Mouse (Mus musculus) embryonic facial prominence, embryonic 12.5 days (tissue): ENCODE data around the gene Rnf220. TPM values are rescaled to one million over a fixed set of nuclear protein-coding genes. Genes with fewer than 3 reads are reported as not detected.

Source experiments
- ATAC-seq: fragments of 200-750 bp; cut with Nextera tagmentation; 2 replicates; pipeline ENCODE4 v1.8.0; 2017; ENCODE audit not compliant: insufficient number of reproducible peaks, insufficient read depth, low FRiP score, low TSS enrichment
- H3K27ac ChIP-seq: fragments of 300-500 bp; sonication (generic); 2 replicates; pipeline ENCODE4 v1.5.1; 2016; ENCODE audit warnings: mild to moderate bottlenecking
- H3K27me3 ChIP-seq: fragments of 300-500 bp; sonication (generic); 2 replicates; pipeline ENCODE4 v1.6.1; 2016; ENCODE audit warnings: mild to moderate bottlenecking, moderate library complexity
- H3K36me3 ChIP-seq: fragments of 300-500 bp; sonication (generic); 2 replicates; pipeline ENCODE4 v1.6.1; 2016; ENCODE audit warnings: mild to moderate bottlenecking
- H3K4me1 ChIP-seq: fragments of 300-500 bp; sonication (generic); 2 replicates; pipeline ENCODE4 v1.6.1; 2016
- H3K4me2 ChIP-seq: fragments of 300-500 bp; sonication (generic); replicated peaks from 2 replicates; pipeline ENCODE4 v1.6.1; 2016; ENCODE audit warnings: mild to moderate bottlenecking, moderate library complexity
- H3K4me3 ChIP-seq: fragments of 300-500 bp; sonication (generic); 2 replicates; pipeline ENCODE4 v1.5.1; 2016; ENCODE audit warnings: mild to moderate bottlenecking
- H3K9ac ChIP-seq: fragments of 300-500 bp; sonication (generic); 2 replicates; pipeline ENCODE4 v1.6.1; 2016; ENCODE audit warnings: mild to moderate bottlenecking, moderate library complexity
- H3K9me3 ChIP-seq: fragments of 300-500 bp; sonication (generic); 2 replicates; pipeline ENCODE4 v1.6.1; 2016; ENCODE audit warnings: mild to moderate bottlenecking, moderate library complexity
- WGBS: fragments of 180-500 bp; shearing (Covaris S2); methylation state at CpG from one replicate; pipeline ENCODE4 v1.1.7; 2016; 5-methylcytosine and 5-hydroxymethylcytosine counted together
- polyA plus RNA-seq: library from polyadenylated mRNA; unstranded; fragments of >200 nt; fragmentation: Nextera tagmentation; extraction: Ambion mirVana; gene quantifications from 2 replicates; pipeline ENCODE4 v1.2.1, GENCODE M21; 2016

The Rnf220 gene
- polyA plus RNA-seq, 1 experiment from 2014 or later, result 107 TPM

DNA sequence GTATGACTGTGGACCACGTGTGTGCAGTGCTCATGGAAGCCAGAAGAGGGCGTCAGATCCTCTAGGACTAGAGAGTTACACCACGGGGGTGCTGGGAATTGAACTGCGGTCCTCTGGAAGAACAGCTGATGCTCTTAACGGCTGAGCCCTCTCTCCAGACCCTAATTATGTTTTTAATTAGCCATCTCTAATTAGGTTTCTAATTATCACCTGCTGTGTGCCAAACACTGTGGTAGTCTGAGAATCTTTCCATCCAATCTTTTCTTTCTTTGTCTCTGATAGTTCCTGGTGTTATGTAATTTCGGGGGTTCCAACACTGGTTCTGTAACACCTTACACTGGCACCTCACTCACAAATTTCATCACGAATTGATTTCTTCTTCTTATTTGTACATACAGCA, 75.8 kb downstream of the Rnf220 start:
- no peak overlapping the region for H3K4me2 ChIP-seq
- H3K36me3 ChIP-seq, result no peaks in the 10 kb centered on the region
- no peak overlapping the region for H3K27ac ChIP-seq
- H3K9ac ChIP-seq, result no peak overlapping the region
- no peak overlapping the region for H3K4me3 ChIP-seq
- ATAC-seq, result no peak
- H3K27me3 ChIP-seq, result no peaks in the 10 kb centered on the region
- WGBS, result 88% methylated on average over 7 of the region's 7 CpGs
- H3K9me3 ChIP-seq, result 0 out of 2 replicates have a peak, but pooled peaks cover 3% of the 10 kb centered on the region
- H3K4me1 ChIP-seq, result no peaks in the 10 kb centered on the region

GRCm38 (mm10) chr4:117416827-117417226, 80.0 kb downstream of the Rnf220 start:
- 44% methylated on average over 1 of the region's 1 CpGs for WGBS
- H3K4me3 ChIP-seq, result no peak overlapping the region
- ATAC-seq, result no peak
- H3K4me1 ChIP-seq, result peaks cover 7% of the 10 kb centered on the region; the same call in 1 of the 2 replicates
- no peak overlapping the region for H3K9ac ChIP-seq
- no peaks in the 10 kb centered on the region for H3K27me3 ChIP-seq
- H3K27ac ChIP-seq, result no peak overlapping the region
- H3K9me3 ChIP-seq, result 0 out of 2 replicates have a peak, but pooled peaks cover 3% of the 10 kb centered on the region
- no peaks in the 10 kb centered on the region for H3K36me3 ChIP-seq
- H3K4me2 ChIP-seq, result no peak overlapping the region

DNA sequence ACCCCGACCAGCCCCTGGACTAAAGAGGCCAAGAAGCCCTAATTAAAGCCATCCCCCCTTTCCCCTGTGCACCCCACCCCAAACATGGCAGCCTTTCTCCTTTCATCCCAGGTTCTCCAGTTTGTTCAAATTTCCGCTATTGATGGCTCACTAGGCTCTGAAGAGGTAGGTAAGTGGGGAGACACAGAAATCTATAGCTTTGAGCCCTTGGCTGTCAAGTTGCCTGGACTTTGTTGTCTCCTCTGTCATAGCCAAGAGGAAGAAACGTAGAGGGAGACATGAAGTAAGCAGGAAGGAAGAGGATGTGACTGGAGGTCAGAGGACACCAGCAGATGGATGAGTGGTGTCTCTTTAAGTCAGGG, 86.8 kb downstream of the Rnf220 start:
- Histone ChIP-seq H3K9me3 (no peaks in the 10 kb centered on the region), H3K36me3 (no peaks in the 10 kb centered on the region), H3K27me3 (no peaks in the 10 kb centered on the region), H3K4me1 (peaks cover 19% of the 10 kb centered on the region), H3K4me3 (no peak overlapping the region), H3K27ac (peak overlapping the region; percentile 25; the same call in 1 of the 2 replicates), H3K9ac (no peak overlapping the region), H3K4me2 (no peak overlapping the region)
- 19% methylated on average over 3 of the region's 3 CpGs for WGBS
- ATAC-seq, result no peak

DNA sequence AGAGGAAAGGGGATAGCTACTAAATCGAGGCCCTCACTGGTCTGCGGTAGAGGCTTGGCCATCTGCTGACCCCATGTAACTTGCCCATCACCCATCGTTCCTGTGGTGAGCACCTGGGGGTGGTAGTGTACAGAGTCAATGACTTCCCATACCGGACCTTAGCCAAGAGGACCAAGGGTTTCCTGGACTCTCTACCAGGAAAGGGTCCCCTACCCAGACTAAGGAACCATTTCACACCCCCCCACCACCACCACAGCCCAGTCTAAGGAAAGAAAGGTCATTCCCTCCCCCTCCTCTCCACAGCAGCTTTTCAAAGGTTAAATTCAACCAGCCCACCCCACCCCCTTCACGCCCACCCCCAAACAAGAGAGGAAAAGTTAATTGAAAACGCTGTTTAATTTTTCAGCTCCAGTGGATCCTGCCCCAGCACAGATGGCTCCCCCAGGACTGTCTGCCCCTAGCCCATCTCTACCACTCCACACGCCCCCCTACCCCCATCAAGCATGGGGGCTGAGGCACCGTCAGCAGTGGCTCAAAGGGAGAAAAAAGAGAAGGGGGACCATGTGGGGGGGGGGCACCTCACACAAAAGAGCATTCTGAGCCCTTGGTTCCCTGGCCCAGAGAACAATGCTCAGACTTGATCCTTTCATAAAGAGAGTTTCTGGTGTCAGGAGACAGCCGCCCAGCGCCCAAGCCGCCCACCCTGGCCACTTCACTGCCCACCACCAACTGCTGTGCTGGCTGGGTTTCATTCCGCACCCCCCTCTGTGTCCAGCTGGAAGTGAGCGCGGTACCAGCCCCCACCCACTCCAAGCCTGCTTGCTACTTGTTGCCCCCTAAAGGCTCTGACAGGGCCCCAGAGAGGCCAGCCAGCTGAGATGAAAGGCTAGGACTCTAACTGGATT, 87.5 kb downstream of the Rnf220 start:
- Histone ChIP-seq H3K4me2 (no peak overlapping the region), H3K4me1 (peaks cover 19% of the 10 kb centered on the region), H3K27ac (peak overlapping the region; percentile 25; the same call in 1 of the 2 replicates), H3K4me3 (no peak overlapping the region), H3K27me3 (no peaks in the 10 kb centered on the region), H3K9me3 (no peaks in the 10 kb centered on the region), H3K36me3 (no peaks in the 10 kb centered on the region), H3K9ac (no peak overlapping the region)
- 32% methylated on average over 14 of the region's 14 CpGs for WGBS
- peak; percentile 53 for ATAC-seq

DNA sequence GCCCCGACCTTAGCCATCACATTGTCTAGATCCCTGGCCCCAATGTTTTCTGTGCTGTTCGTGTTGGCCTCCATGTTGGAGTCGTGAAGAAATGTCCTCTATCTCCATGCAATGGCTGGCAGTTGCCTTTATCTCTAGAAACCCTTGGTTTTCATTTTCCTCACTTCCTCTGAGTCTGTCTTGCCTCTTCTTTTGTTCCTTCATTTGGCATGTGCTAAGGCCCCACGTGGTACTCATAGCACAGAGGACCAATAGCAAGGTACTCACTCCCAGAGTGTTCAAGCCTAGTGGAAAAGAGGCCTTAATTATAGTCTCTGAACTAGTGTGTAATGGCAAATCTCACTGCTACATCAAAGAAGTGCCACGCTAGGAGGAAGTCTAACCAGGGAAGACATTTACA, 88.9 kb downstream of the Rnf220 start:
- H3K27me3 ChIP-seq, result no peaks in the 10 kb centered on the region
- H3K27ac ChIP-seq, result no peak overlapping the region
- H3K4me2 ChIP-seq, result no peak overlapping the region
- no peak overlapping the region for H3K4me3 ChIP-seq
- no peaks in the 10 kb centered on the region for H3K9me3 ChIP-seq
- no peak for ATAC-seq
- H3K4me1 ChIP-seq, result peaks cover 19% of the 10 kb centered on the region
- no peak overlapping the region for H3K9ac ChIP-seq
- WGBS, result 80% methylated on average over 5 of the region's 5 CpGs
- H3K36me3 ChIP-seq, result no peaks in the 10 kb centered on the region

DNA sequence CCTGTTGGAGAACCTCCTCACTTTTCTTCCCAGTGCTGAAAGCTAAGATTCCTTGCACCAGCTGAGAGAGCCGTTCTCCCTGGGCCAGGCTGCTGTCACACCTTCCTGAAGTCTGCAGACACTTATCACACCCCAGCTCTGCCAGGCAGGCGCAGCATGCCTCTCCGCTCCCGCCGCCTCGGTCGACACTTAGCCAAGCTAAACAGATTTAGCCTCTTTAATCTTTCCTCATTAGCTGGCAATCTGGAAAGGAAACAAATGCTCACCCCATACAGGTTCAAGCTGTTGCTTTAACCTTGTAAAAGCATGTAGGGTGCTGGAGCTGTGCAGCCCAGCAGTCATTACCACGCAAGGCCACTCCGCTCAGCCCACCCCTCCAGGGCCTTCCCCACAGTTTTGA, 90.9 kb downstream of the Rnf220 start:
- H3K4me1 ChIP-seq, result peaks cover 19% of the 10 kb centered on the region
- H3K27ac ChIP-seq, result no peak overlapping the region
- H3K27me3 ChIP-seq, result no peaks in the 10 kb centered on the region
- H3K4me3 ChIP-seq, result no peak overlapping the region
- no peaks in the 10 kb centered on the region for H3K36me3 ChIP-seq
- H3K4me2 ChIP-seq, result no peak overlapping the region
- no peak for ATAC-seq
- no peaks in the 10 kb centered on the region for H3K9me3 ChIP-seq
- 40% methylated on average over 9 of the region's 9 CpGs for WGBS
- no peak overlapping the region for H3K9ac ChIP-seq

- H3K27ac ChIP-seq, result no peak overlapping the region
- H3K9me3 ChIP-seq, result no peaks in the 10 kb centered on the region
- no peak overlapping the region for H3K9ac ChIP-seq
- no peak overlapping the region for H3K4me2 ChIP-seq
- H3K27me3 ChIP-seq, result no peaks in the 10 kb centered on the region
- no peak for ATAC-seq
- peaks cover 19% of the 10 kb centered on the region for H3K4me1 ChIP-seq
- H3K36me3 ChIP-seq, result no peaks in the 10 kb centered on the region
- H3K4me3 ChIP-seq, result no peak overlapping the region
- 65% methylated on average over 6 of the region's 6 CpGs for WGBS
These were observed 91.6 kb downstream of the Rnf220 start for GRCm38 (mm10) chr4:117405211-117405610.

DNA sequence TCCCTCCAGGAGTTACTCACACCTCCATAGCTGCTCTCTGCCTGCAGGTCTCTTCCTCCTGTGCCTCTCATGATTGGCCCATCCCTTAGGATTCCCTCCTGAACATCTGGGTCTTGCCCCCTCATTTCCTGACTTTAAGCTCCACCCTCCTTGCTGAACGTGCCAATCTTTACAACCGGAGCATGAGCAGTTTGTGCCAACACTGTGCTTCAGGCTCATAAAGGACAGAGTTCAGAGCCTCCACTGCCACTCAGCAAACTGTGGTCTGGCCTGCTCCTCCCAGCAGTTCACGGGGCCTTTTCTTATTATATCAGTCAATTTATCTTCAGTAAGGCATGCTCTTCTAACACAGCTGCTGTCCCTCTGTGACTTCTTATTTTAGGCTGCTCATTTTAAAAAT, 93.4 kb downstream of the Rnf220 start:
- H3K9me3 ChIP-seq, result no peaks in the 10 kb centered on the region
- H3K27ac ChIP-seq, result no peak overlapping the region
- ATAC-seq, result no peak
- 48% methylated on average over 3 of the region's 3 CpGs for WGBS
- no peaks in the 10 kb centered on the region for H3K27me3 ChIP-seq
- H3K4me2 ChIP-seq, result no peak overlapping the region
- H3K4me1 ChIP-seq, result peaks cover 11% of the 10 kb centered on the region
- no peak overlapping the region for H3K4me3 ChIP-seq
- no peak overlapping the region for H3K9ac ChIP-seq
- no peaks in the 10 kb centered on the region for H3K36me3 ChIP-seq

- ATAC-seq, result no peak
- Histone ChIP-seq H3K27me3 (no peaks in the 10 kb centered on the region), H3K4me1 (peaks cover 9% of the 10 kb centered on the region), H3K9me3 (no peaks in the 10 kb centered on the region), H3K9ac (no peak overlapping the region), H3K4me3 (no peak overlapping the region), H3K27ac (no peak overlapping the region), H3K4me2 (no peak overlapping the region), H3K36me3 (no peaks in the 10 kb centered on the region)
- 48% methylated on average over 11 of the region's 11 CpGs for WGBS
These were observed 99.7 kb downstream of the Rnf220 start for GRCm38 (mm10) chr4:117397128-117397527.

DNA sequence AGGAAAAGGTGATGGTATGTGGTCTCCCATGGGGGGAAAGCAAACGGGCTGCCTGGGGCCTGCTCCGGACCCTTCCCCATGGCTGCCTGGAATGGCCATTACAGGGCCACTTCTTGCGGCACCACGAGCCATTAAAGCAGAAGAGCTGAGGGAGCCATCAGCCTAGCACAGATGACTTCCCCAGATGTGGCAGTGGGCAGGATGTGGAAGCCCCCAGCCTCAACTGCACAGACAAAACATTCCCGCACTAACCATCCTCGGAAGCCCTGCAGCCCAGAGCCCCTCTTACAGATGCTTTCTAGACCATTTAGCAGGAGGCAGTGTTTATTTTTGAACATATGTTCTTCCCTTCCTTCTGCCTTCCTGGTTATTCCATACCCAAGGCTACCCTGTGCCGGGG, 103.8 kb downstream of the Rnf220 start:
- Histone ChIP-seq H3K27ac (no peak overlapping the region), H3K36me3 (no peaks in the 10 kb centered on the region), H3K9me3 (no peaks in the 10 kb centered on the region), H3K9ac (no peak overlapping the region), H3K27me3 (peaks cover 8% of the 10 kb centered on the region; the same call in 1 of the 2 replicates), H3K4me3 (no peak overlapping the region), H3K4me1 (peaks cover 24% of the 10 kb centered on the region), H3K4me2 (no peak overlapping the region)
- 0 out of 2 replicates have a peak, but pooled peaks have one; percentile 35 for ATAC-seq
- 55% methylated on average over 7 of the region's 7 CpGs for WGBS

DNA sequence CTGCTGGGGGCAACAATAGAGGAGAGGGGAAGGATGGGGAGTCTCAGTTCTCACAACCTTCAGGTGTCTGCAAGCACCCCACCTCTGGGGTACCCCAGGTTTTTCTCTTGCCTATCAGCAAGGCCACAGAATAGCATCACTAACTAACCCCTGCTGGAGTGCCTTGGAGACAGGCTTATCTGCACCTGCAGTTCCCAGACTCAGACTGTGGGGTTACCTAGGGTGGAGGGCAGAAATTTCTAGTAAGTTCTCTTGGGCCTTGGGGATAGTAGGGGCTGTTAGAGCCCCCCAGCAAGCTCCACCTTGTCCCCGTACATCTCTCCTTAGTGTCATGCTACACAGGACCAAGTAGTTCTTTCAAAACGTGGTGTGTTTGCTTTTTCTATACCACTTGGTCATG, 104.5 kb downstream of the Rnf220 start:
- no peak for ATAC-seq
- Histone ChIP-seq H3K4me2 (peak overlapping the region; percentile 36), H3K4me3 (no peak overlapping the region), H3K9me3 (no peaks in the 10 kb centered on the region), H3K27me3 (peaks cover 8% of the 10 kb centered on the region; the same call in 1 of the 2 replicates), H3K27ac (no peak overlapping the region), H3K4me1 (peaks cover 24% of the 10 kb centered on the region), H3K9ac (no peak overlapping the region), H3K36me3 (no peaks in the 10 kb centered on the region)
- WGBS, result 45% methylated on average over 2 of the region's 2 CpGs

DNA sequence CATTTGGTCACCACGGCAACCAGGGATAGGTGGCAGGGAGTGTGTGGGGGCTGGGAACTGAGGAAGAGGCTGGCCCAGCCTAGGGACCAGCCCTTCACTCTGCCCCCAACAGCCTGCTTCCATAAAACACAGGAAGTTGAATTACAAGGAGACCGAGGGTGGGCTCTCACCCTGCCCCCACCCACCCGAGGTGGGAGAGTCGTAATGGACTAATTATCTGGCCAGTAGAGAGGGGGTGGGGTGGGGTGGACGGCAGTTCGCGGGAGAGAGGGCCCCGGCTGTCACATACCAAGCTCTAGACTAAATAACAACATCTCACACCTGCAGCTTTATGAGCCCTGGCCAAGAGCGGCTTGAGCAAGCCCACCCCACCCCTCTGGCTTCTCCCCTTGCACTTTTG, 104.9 kb downstream of the Rnf220 start:
- no peaks in the 10 kb centered on the region for H3K36me3 ChIP-seq
- no peak for ATAC-seq
- 4% methylated on average over 9 of the region's 9 CpGs for WGBS
- peaks cover 24% of the 10 kb centered on the region for H3K4me1 ChIP-seq
- H3K9me3 ChIP-seq, result no peaks in the 10 kb centered on the region
- H3K27me3 ChIP-seq, result peaks cover 8% of the 10 kb centered on the region; the same call in 1 of the 2 replicates
- H3K4me2 ChIP-seq, result peak overlapping the region; percentile 36
- no peak overlapping the region for H3K9ac ChIP-seq
- H3K4me3 ChIP-seq, result no peak overlapping the region
- no peak overlapping the region for H3K27ac ChIP-seq
